Mouse (Mus musculus): ENCODE data around the gene Aicda.

The Aicda gene

GRCm38 (mm10) chr6:122602242-122602991 lies 48.8 kb downstream of the Aicda start, which contains the start of gene Apobec1:
TSS of gene Apobec1 (minus strand) at chr6:122602444.
- DNase-seq: peak; percentile 82

GRCm38 (mm10) chr6:122602992-122603322 lies 49.4 kb downstream of the Aicda start:
- DNase-seq: no peak

DNA sequence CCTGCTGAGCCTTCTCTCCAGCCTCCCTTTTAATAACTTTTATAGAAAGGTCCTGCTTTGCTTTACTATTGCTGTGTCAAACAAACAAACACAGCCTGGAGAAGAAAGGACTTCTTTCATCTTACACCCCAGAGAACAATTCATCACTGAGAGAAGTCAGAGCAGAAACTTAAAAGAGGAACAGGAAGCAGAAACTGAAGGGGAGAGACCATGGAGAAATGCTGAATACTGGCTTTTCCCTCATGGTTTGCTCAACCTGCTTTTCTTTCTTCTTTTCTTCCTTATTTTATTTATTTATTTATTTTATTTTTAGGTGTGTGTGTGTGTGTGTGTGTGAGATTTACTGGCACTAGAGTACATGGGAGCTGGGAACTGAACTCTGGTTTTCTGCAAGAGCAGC lies 50.7 kb downstream of the Aicda start:
- no peak for DNase-seq

- DNase-seq: no peak
Observed at GRCm38 (mm10) chr6:122605483-122605882, 51.9 kb downstream of the Aicda start.

DNA sequence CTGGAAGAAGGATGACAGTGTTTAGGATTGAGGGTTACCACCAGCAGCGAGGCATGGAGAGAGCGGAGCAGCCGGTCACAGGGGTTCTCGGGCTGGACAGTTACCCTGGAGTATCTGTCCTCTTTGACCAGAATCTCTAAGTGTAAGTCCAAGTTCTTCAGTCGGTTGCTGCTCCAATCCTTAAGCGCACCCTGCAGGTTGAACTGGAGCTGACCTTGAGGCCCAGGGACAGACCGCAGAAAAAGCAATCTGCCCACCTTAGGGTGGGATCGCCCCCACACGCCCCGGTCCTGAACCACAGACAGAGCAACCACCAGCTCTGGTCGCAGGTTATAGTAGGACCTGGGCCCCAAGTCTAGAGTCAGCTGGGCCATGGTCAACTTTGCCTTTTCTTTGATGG lies 53.1 kb downstream of the Aicda start:
- no peak for DNase-seq

- no peak for DNase-seq
Observed at GRCm38 (mm10) chr6:122607700-122608099, 54.1 kb downstream of the Aicda start.

- DNase-seq: no peak
Observed at GRCm38 (mm10) chr6:122608434-122609376, 55.1 kb downstream of the Aicda start.

- DNase-seq: no peak
Observed at GRCm38 (mm10) chr6:122609377-122609728, 55.8 kb downstream of the Aicda start.

DNA sequence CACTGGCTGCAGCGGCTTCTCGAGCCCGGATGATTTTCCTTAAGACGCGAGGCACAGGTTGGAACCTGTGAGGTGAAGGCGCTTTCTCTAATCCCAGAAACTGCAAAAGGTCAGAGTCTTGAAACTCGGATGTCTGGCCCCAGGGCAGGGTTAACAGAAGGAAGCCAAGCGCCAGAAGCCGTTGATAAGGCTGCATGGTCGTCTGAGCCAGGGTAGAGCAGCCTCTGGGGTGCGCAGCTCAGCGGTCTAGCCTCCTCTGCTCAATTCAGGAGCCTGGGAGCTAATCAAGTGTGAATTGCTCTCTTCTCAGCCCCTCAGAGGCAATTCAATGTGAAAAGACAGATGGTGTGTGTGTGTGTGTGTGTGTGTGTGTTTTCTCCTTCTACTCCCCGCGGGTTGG lies 56.2 kb downstream of the Aicda start, which contains the start of gene Gdf3:
Gene Gdf3, minus strand, starts transcription at position 317 of the 400 bp plus-strand sequence.
- DNase-seq: no peak

- no peak for DNase-seq
Observed at GRCm38 (mm10) chr6:122612426-122612825, 58.8 kb downstream of the Aicda start.
